8 mouse cellular contexts compared by ENCODE assay signal in genomic region chr9:106474456-106474855, GRCm38 (mm10). TPM values are rescaled to one million over a fixed set of nuclear protein-coding genes. Genes with fewer than 3 reads are reported as not detected.
A peak's percentile ranks its signal among the peaks of the same experiment; 100 is the strongest.
DNase-seq lines count a peak whose midpoint lies in the region; ATAC-seq and TF ChIP-seq lines count a peak whose summit lies in the region.

No protein-coding gene starts in this region.

- no peak overlapping the region for H3K27ac ChIP-seq in left cerebral cortex, adult 2 months
- no peak overlapping the region for H3K27ac ChIP-seq in brown adipose tissue, adult 24 weeks (replicated peaks; ENCODE audit: low read depth, low read length)
- H3K27ac ChIP-seq in forebrain, embryonic 14.5 days (ENCODE audit: low read depth, low read length): no peak overlapping the region
- no peak overlapping the region for H3K27ac ChIP-seq in hindbrain, embryonic 11.5 days (ENCODE audit: low read depth, low read length)
- no peak overlapping the region for H3K27ac ChIP-seq in limb, embryonic 15.5 days
- H3K27ac ChIP-seq in neural tube, embryonic 11.5 days (ENCODE audit: low read depth, low read length): no peak overlapping the region
- no peak overlapping the region for H3K27ac ChIP-seq in thymus, adult 2 months (ENCODE audit: control insufficient read depth, insufficient read depth, low read length)

- peaks cover 3% of the 10 kb centered on the region; the same call in 1 of the 2 replicates for H3K36me3 ChIP-seq in forebrain, embryonic 14.5 days (ENCODE audit: control insufficient read depth, insufficient read depth, low read length)
- no peaks in the 10 kb centered on the region for H3K36me3 ChIP-seq in hindbrain, embryonic 11.5 days (ENCODE audit: control insufficient read depth, insufficient read depth, low read length)
- 0 out of 2 replicates have a peak, but pooled peaks cover 2% of the 10 kb centered on the region for H3K36me3 ChIP-seq in limb, embryonic 15.5 days
- H3K36me3 ChIP-seq in neural tube, embryonic 11.5 days (ENCODE audit: control insufficient read depth, insufficient read depth, low read length): no peaks in the 10 kb centered on the region
- no peaks in the 10 kb centered on the region for H3K36me3 ChIP-seq in thymus, adult 2 months (ENCODE audit: control insufficient read depth, insufficient read depth, low read length)

- H3K4me3 ChIP-seq in left cerebral cortex, adult 2 months: no peak overlapping the region
- 0 out of 2 replicates have a peak overlapping the region, but pooled peaks have one; percentile 16 for H3K4me3 ChIP-seq in brown adipose tissue, adult 24 weeks (ENCODE audit: insufficient read depth, low read depth, low read length)
- H3K4me3 ChIP-seq in forebrain, embryonic 14.5 days (ENCODE audit: low read depth, low read length): no peak overlapping the region
- H3K4me3 ChIP-seq in hindbrain, embryonic 11.5 days (ENCODE audit: low read depth, low read length): no peak overlapping the region
- H3K4me3 ChIP-seq in limb, embryonic 15.5 days: no peak overlapping the region
- no peak overlapping the region for H3K4me3 ChIP-seq in neural tube, embryonic 11.5 days (ENCODE audit: low read depth, low read length)
- no peak overlapping the region for H3K4me3 ChIP-seq in thymus, adult 2 months (ENCODE audit: control insufficient read depth, insufficient read depth, low read length)

- intact Hi-C loops in left cerebral cortex, adult 2 months (cut with DNase I): loop anchor here (5.0 kb wide), 1 partner anchor 107 kb away; the partner anchor contains the start of gene Dusp7
- intact Hi-C loops in left cerebral cortex, postnatal 14 days (cut with DNase I): no loop called here

- no peak for ATAC-seq in forebrain, embryonic 14.5 days
- peak; percentile 12; the same call in 1 of the 2 replicates for ATAC-seq in hindbrain, embryonic 11.5 days (ENCODE audit: low FRiP score)
- ATAC-seq in limb, embryonic 15.5 days (ENCODE audit: insufficient number of reproducible peaks, low FRiP score, low TSS enrichment, low read depth): no peak
- ATAC-seq in neural tube, embryonic 11.5 days (ENCODE audit: insufficient read depth, low FRiP score, low TSS enrichment): no peak

- no peak overlapping the region for H3K4me2 ChIP-seq in forebrain, embryonic 14.5 days (ENCODE audit: low read length)
- no peak overlapping the region for H3K4me2 ChIP-seq in hindbrain, embryonic 11.5 days (replicated peaks; ENCODE audit: low read depth, low read length)
- H3K4me2 ChIP-seq in limb, embryonic 15.5 days: 0 out of 2 replicates have a peak overlapping the region, but pooled peaks have one; percentile 20
- H3K4me2 ChIP-seq in neural tube, embryonic 11.5 days (ENCODE audit: low read depth): no peak overlapping the region

- TF ChIP-seq CTCF in left cerebral cortex, adult 2 months (IDR thresholded peaks at IDR 0.05): peak; percentile 67
- peak; percentile 52; the same call in 1 of the 2 replicates for TF ChIP-seq CTCF in thymus, adult 2 months (IDR thresholded peaks at IDR 0.05; ENCODE audit: borderline replicate concordance, control insufficient read depth, extremely low read depth, insufficient read depth, low read length, poor library complexity)

- H3K4me1 ChIP-seq in brown adipose tissue, adult 24 weeks (ENCODE audit: control insufficient read depth, insufficient read depth, insufficient read length, low read length): peaks cover 9% of the 10 kb centered on the region
- H3K4me1 ChIP-seq in forebrain, embryonic 14.5 days (ENCODE audit: control insufficient read depth, insufficient read depth, low read length): peaks cover 7% of the 10 kb centered on the region; the same call in 1 of the 2 replicates
- H3K4me1 ChIP-seq in hindbrain, embryonic 11.5 days (replicated peaks; ENCODE audit: control insufficient read depth, insufficient read depth, low read length): peaks cover 9% of the 10 kb centered on the region; the same call in 1 of the 2 replicates
- peaks cover 58% of the 10 kb centered on the region for H3K4me1 ChIP-seq in limb, embryonic 15.5 days
- H3K4me1 ChIP-seq in neural tube, embryonic 11.5 days (ENCODE audit: control insufficient read depth, insufficient read depth, low read length): peaks cover 17% of the 10 kb centered on the region
- peaks cover 35% of the 10 kb centered on the region for H3K4me1 ChIP-seq in thymus, adult 2 months (replicated peaks; ENCODE audit: control insufficient read depth, insufficient read depth, low read length)

- H3K9me3 ChIP-seq in forebrain, embryonic 14.5 days (replicated peaks; ENCODE audit: control insufficient read depth, low read length): no peaks in the 10 kb centered on the region
- H3K9me3 ChIP-seq in hindbrain, embryonic 11.5 days (ENCODE audit: control insufficient read depth, low read length): no peaks in the 10 kb centered on the region
- no peaks in the 10 kb centered on the region for H3K9me3 ChIP-seq in limb, embryonic 15.5 days
- H3K9me3 ChIP-seq in neural tube, embryonic 11.5 days (ENCODE audit: control insufficient read depth, low read length): no peaks in the 10 kb centered on the region

- DNase-seq in left cerebral cortex, adult 2 months (ENCODE audit: extremely low spot score in 1 of 2, low spot score in 2 of 2): peak; percentile 49 to 61
- DNase-seq in left cerebral cortex, postnatal 14 days (ENCODE audit: low spot score in 2 of 2): no peak
- peak; percentile 69 for DNase-seq in forebrain, embryonic 14.5 days (ENCODE audit: low spot score)
- peak; percentile 81 for DNase-seq in hindbrain, embryonic 11.5 days (ENCODE audit: low spot score)
- peak; percentile 77 for DNase-seq in neural tube, embryonic 11.5 days (ENCODE audit: low spot score)
- DNase-seq in thymus, adult 2 months: peak; percentile 64

- no peak for TF ChIP-seq POLR2A in thymus, adult 2 months (IDR thresholded peaks at IDR 0.05; ENCODE audit: control insufficient read depth, extremely low read depth, insufficient read depth, low read length, poor library complexity)

- no peak overlapping the region for H3K9ac ChIP-seq in forebrain, embryonic 14.5 days (ENCODE audit: low read length)
- peak overlapping the region; percentile 40; the same call in 1 of the 2 replicates for H3K9ac ChIP-seq in hindbrain, embryonic 11.5 days (ENCODE audit: low read depth, low read length)
- no peak overlapping the region for H3K9ac ChIP-seq in limb, embryonic 15.5 days
- peak overlapping the region; percentile 24; the same call in 1 of the 2 replicates for H3K9ac ChIP-seq in neural tube, embryonic 11.5 days (ENCODE audit: low read length)

- WGBS in forebrain, embryonic 14.5 days: 3% methylated on average over 6 of the region's 6 CpGs
- 6% methylated on average over 6 of the region's 6 CpGs for WGBS in hindbrain, embryonic 11.5 days
- 8% methylated on average over 6 of the region's 6 CpGs for WGBS in limb, embryonic 15.5 days
- WGBS in neural tube, embryonic 11.5 days: 2% methylated on average over 6 of the region's 6 CpGs
- 48% methylated on average over 6 of the region's 6 CpGs for WGBS in thymus, adult 2 months

- no peaks in the 10 kb centered on the region for H3K27me3 ChIP-seq in forebrain, embryonic 14.5 days (replicated peaks; ENCODE audit: control insufficient read depth, insufficient read depth, low read length)
- no peaks in the 10 kb centered on the region for H3K27me3 ChIP-seq in hindbrain, embryonic 11.5 days (ENCODE audit: control insufficient read depth, insufficient read depth, low read length)
- H3K27me3 ChIP-seq in limb, embryonic 15.5 days: peaks cover 3% of the 10 kb centered on the region; the same call in 1 of the 2 replicates
- H3K27me3 ChIP-seq in neural tube, embryonic 11.5 days (ENCODE audit: control insufficient read depth, insufficient read depth, low read length): no peaks in the 10 kb centered on the region
- no peaks in the 10 kb centered on the region for H3K27me3 ChIP-seq in thymus, adult 2 months (ENCODE audit: control insufficient read depth, insufficient read depth, low read length)

RNA-seq across cellular contexts. Expression of gene Rrp9, which starts 1.3 kb away (rescaled TPM):
- 10 to 100 TPM; 35.4 to 38.3 TPM for total RNA-seq in left cerebral cortex, adult 2 months (2021)
- total RNA-seq in left cerebral cortex, postnatal 14 days (2021): 10 to 100 TPM; 34.1 to 47.5 TPM
- 15.1 and 15.9 TPM in 2 replicates for polyA plus RNA-seq in brown adipose tissue, adult 24 weeks (2012; ENCODE audit: insufficient read depth, insufficient read length, missing spikeins)
- 45.6 and 48.9 TPM in 2 replicates for polyA plus RNA-seq in forebrain, embryonic 14.5 days (2014; fragmentation: Nextera tagmentation; extraction: Ambion mirVana)
- polyA plus RNA-seq in hindbrain, embryonic 11.5 days (2014; fragmentation: Nextera tagmentation; extraction: Ambion mirVana): 41.3 and 42.2 TPM in 2 replicates
- polyA plus RNA-seq in limb, embryonic 15.5 days (2015; fragmentation: Nextera tagmentation; extraction: Ambion mirVana): 39.9 and 40.2 TPM in 2 replicates
- polyA plus RNA-seq in neural tube, embryonic 11.5 days (2014; fragmentation: Nextera tagmentation; extraction: Ambion mirVana): 45.5 and 48.1 TPM in 2 replicates
- 57.8 and 58.8 TPM in 2 replicates for polyA plus RNA-seq in thymus, adult 2 months (2012; rRNA removed)

RNA-seq across cellular contexts. Expression of gene Parp3, which starts 2.3 kb away (rescaled TPM):
- total RNA-seq in left cerebral cortex, adult 2 months (2021): 1 to 10 TPM; 4.4 to 4.9 TPM
- total RNA-seq in left cerebral cortex, postnatal 14 days (2021): 1 to 10 TPM; 3.3 to 3.5 TPM
- polyA plus RNA-seq in brown adipose tissue, adult 24 weeks (2012; ENCODE audit: insufficient read depth, insufficient read length, missing spikeins): 45.8 and 46.8 TPM in 2 replicates
- polyA plus RNA-seq in forebrain, embryonic 14.5 days (2014; fragmentation: Nextera tagmentation; extraction: Ambion mirVana): 0.63 and 0.72 TPM in 2 replicates
- 0.54 and 1.4 TPM in 2 replicates for polyA plus RNA-seq in hindbrain, embryonic 11.5 days (2014; fragmentation: Nextera tagmentation; extraction: Ambion mirVana)
- polyA plus RNA-seq in limb, embryonic 15.5 days (2015; fragmentation: Nextera tagmentation; extraction: Ambion mirVana): 6.1 and 8.5 TPM in 2 replicates
- 0.98 and 1.6 TPM in 2 replicates for polyA plus RNA-seq in neural tube, embryonic 11.5 days (2014; fragmentation: Nextera tagmentation; extraction: Ambion mirVana)
- polyA plus RNA-seq in thymus, adult 2 months (2012; rRNA removed): 57.4 and 69.5 TPM in 2 replicates

RNA-seq across cellular contexts. Expression of gene Gpr62, which starts 8.7 kb away (rescaled TPM):
- 1 to 10 TPM; 7.4 to 7.6 TPM for total RNA-seq in left cerebral cortex, adult 2 months (2021)
- 1 to 10 TPM; 3.7 to 5.8 TPM for total RNA-seq in left cerebral cortex, postnatal 14 days (2021)
- not detected in 2 replicates for polyA plus RNA-seq in brown adipose tissue, adult 24 weeks (2012; ENCODE audit: insufficient read depth, insufficient read length, missing spikeins)
- polyA plus RNA-seq in forebrain, embryonic 14.5 days (2014; fragmentation: Nextera tagmentation; extraction: Ambion mirVana): 0.56 and 0.89 TPM in 2 replicates
- polyA plus RNA-seq in hindbrain, embryonic 11.5 days (2014; fragmentation: Nextera tagmentation; extraction: Ambion mirVana): 0.22 and 0.29 TPM in 2 replicates
- 0.37 and 0.55 TPM in 2 replicates for polyA plus RNA-seq in limb, embryonic 15.5 days (2015; fragmentation: Nextera tagmentation; extraction: Ambion mirVana)
- 0.20 and 0.23 TPM in 2 replicates for polyA plus RNA-seq in neural tube, embryonic 11.5 days (2014; fragmentation: Nextera tagmentation; extraction: Ambion mirVana)
- polyA plus RNA-seq in thymus, adult 2 months (2012; rRNA removed): 0.31 and 0.47 TPM in 2 replicates

RNA-seq across cellular contexts. Expression of gene Pcbp4, which starts 21.4 kb away (rescaled TPM):
- 100 to 1,000 TPM; 202 to 207 TPM for total RNA-seq in left cerebral cortex, adult 2 months (2021)
- total RNA-seq in left cerebral cortex, postnatal 14 days (2021): 100 to 1,000 TPM; 151 to 170 TPM
- polyA plus RNA-seq in brown adipose tissue, adult 24 weeks (2012; ENCODE audit: insufficient read depth, insufficient read length, missing spikeins): 12.8 and 14.5 TPM in 2 replicates
- polyA plus RNA-seq in forebrain, embryonic 14.5 days (2014; fragmentation: Nextera tagmentation; extraction: Ambion mirVana): 199 and 226 TPM in 2 replicates
- polyA plus RNA-seq in hindbrain, embryonic 11.5 days (2014; fragmentation: Nextera tagmentation; extraction: Ambion mirVana): 222 and 249 TPM in 2 replicates
- 83.2 and 91.4 TPM in 2 replicates for polyA plus RNA-seq in limb, embryonic 15.5 days (2015; fragmentation: Nextera tagmentation; extraction: Ambion mirVana)
- polyA plus RNA-seq in neural tube, embryonic 11.5 days (2014; fragmentation: Nextera tagmentation; extraction: Ambion mirVana): 267 and 278 TPM in 2 replicates
- polyA plus RNA-seq in thymus, adult 2 months (2012; rRNA removed): 45.1 and 59.9 TPM in 2 replicates

RNA-seq across cellular contexts. Expression of gene Iqcf1, which starts 25.3 kb away (rescaled TPM):
- not detected for total RNA-seq in left cerebral cortex, adult 2 months (2021)
- not detected for total RNA-seq in left cerebral cortex, postnatal 14 days (2021)
- polyA plus RNA-seq in brown adipose tissue, adult 24 weeks (2012; ENCODE audit: insufficient read depth, insufficient read length, missing spikeins): not detected in 2 replicates
- not detected in 2 replicates for polyA plus RNA-seq in forebrain, embryonic 14.5 days (2014; fragmentation: Nextera tagmentation; extraction: Ambion mirVana)
- polyA plus RNA-seq in hindbrain, embryonic 11.5 days (2014; fragmentation: Nextera tagmentation; extraction: Ambion mirVana): not detected in 2 replicates
- not detected in 2 replicates for polyA plus RNA-seq in limb, embryonic 15.5 days (2015; fragmentation: Nextera tagmentation; extraction: Ambion mirVana)
- not detected in 2 replicates for polyA plus RNA-seq in neural tube, embryonic 11.5 days (2014; fragmentation: Nextera tagmentation; extraction: Ambion mirVana)
- not detected in 2 replicates for polyA plus RNA-seq in thymus, adult 2 months (2012; rRNA removed)

Comparison
In these comparisons a context has a peak if more than half of its experiments do, and no peak if none do; other contexts are left out.
1. DNase-seq: peak in left cerebral cortex, adult 2 months (2 of 2), forebrain, embryonic 14.5 days (single experiment), hindbrain, embryonic 11.5 days (single experiment), neural tube, embryonic 11.5 days (single experiment) and thymus, adult 2 months (single experiment); none in left cerebral cortex, postnatal 14 days (0 of 2).
2. H3K9ac ChIP-seq: peak in hindbrain, embryonic 11.5 days (single experiment) and neural tube, embryonic 11.5 days (single experiment); none in forebrain, embryonic 14.5 days (single experiment) and limb, embryonic 15.5 days (single experiment).